Mouse (Mus musculus): ENCODE data around the gene Pbxip1. TPM values are rescaled to one million over a fixed set of nuclear protein-coding genes. Genes with fewer than 3 reads are reported as not detected.

The Pbxip1 gene
- polyA plus RNA-seq, 1 experiment, result 63.7 TPM

GRCm38 (mm10) chr3:89432606-89433005 lies 3.9 kb upstream of the Pbxip1 start:
- DNase-seq (ENCODE audit: low read depth), result no peak

DNA sequence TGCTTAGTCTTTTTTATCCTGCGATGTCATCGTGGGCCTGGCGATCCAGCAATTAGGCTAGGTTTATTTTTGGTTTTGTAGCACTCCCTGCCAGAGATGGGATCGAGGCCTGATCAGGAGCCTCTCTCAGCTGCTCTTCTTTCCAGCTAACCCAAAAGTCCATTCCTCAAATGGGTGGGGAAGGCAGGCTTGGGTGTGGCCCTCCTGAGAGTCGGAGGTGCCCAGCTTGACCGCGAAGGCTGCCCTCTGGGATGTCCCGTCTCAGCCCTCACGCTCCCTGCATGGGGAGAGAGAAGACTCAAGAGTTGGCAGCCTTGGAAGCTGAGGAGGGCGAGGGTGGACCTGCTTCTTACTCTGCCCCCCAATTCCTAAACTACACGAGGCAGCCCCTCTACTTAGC lies 2.0 kb upstream of the Pbxip1 start:
- no peak for DNase-seq (ENCODE audit: low read depth)

GRCm38 (mm10) chr3:89435041-89435440 lies 1.5 kb upstream of the Pbxip1 start:
- no peak for DNase-seq (ENCODE audit: low read depth)

DNA sequence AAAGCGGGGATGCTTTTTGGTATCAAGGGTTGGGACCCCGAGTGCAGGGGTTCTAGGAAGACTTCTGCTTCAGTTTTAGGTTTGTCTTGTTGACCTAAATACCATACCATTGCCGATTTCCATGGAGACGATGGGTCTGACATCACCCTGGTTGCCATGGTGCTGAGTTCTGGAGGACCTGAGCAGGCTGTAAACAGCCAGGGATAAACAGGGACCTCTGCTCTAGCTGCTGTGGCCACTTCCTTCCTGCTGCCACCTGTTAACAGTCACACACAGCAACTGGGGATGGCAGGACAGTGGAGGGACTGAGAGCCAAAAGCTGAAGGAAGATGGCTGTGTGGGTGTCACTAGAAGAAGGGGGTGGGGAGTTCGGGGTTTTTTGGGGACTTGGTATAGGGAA lies 763 bp downstream of the Pbxip1 start:
- DNase-seq (ENCODE audit: low read depth), result no peak

DNA sequence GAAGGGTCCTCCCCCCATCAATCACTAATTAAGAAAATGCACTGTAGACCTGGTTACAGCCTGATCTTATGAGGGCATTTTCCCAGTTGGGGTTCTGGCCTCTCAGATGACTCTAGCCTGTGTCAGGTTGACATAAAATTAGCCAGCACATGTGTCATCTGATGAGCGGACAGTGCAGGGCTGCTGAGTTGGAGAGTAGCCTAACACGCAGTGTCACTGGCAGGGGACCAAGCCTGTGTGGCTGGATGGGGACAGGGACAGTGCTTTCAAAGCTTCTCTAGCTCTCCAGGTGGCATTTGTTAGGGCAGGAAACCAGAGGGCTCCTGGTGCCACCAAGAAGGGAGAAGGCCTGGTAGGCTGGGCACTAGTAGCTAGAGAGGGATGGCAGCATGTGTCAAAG lies 4.2 kb downstream of the Pbxip1 start:
- no peak for DNase-seq (ENCODE audit: low read depth)

DNA sequence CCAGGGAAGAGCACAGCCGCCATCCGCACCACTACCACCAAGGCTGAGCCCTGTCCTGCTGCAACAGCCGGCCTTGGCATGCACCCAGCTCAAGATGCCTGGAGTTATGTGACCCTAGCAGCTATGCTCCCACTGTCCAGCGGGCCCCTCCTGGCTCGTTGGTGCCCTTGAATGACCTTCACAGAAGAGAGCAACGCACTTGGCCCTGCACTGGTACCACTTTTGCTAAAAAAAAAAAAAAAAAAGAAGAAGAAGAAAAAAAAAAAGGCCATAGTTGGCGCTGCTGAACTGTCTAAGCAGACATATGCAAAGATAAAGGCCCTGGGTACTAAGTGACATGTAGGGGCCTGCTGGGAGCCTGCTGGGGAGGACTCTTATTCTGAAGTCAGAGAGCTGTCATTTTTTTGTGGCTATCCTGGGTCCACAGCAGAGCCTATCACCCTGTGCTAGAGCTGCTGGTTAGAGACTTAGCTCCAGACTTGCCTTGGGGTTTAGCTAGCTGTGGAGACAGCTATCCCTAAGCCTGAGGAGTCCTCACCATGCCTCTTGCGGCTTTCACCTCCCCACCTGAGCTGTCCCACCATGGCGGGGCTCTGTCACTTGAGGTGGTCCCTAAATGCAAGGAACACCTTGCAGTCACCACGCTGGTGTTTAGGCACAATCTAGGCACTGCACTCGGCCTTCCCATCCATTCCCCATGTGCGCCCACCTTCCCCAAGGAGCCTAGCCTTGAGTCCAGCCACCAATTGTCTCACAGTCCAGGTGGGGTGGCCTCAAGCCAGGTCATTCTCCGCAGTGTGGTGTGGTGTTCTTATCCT lies 12.4 kb downstream of the Pbxip1 start:
- DNase-seq (ENCODE audit: low read depth), result no peak

DNA sequence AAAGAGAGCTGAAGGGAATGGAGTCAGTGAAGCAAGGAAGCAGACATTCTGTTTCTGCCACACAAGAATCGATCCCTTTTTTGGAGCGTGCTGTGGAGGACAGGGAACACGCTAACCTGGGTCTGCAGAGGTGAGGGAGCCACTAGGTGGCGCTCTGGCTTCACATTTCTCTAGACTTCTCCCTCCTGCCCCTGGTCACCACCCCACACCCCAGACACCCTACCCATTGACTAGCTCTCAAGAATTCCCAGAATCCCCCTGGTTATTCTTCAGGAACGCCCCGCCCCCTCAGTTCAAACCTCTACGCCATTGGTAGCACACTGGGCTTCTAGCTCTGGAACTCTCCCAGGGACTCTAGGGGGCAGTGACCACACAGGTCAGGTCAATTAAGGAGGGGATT lies 13.0 kb downstream of the Pbxip1 start:
- no peak for DNase-seq (ENCODE audit: low read depth)

- DNase-seq (ENCODE audit: low read depth), result no peak
Observed at GRCm38 (mm10) chr3:89451916-89452315, 15.4 kb downstream of the Pbxip1 start.

DNA sequence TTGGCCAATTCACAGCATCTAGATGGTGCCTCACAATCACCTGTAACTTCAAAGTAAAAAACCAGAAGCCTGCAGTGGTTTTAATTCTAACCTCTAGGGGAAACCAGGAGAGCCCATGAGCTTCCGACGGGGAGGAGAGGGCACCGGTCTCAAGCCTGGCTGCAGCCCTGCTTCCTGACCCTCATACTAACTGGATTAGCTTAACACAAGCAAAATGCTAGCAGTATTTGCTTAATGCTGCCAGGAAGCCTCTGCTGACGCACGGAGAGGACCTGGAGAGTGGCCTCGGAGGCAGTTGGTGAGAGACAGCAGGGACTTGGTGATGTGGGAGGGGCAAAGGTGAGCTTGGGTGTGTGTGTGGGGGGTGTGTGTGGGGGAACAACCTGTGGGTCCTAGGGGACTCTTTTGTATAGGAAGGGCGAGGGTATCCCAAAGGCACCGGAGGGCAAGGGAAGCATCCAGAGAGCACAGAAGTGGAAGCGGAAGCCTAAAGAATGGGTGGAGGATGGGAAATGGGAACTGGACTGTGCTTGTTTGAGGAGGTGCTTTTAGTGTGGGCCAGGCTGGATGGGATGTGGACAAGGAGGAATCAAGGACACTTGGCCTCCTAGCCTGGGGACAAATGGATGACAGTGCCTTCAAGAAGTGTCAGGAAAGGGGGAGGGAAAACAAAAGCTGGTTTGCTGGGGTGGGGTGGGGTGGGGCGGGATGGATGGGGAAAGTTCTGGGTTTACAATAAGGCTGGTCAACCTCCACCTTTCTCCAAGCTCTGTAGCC lies 18.1 kb downstream of the Pbxip1 start, which contains the start of gene Pmvk:
Gene Pmvk (plus strand): TSS at position 141 of the 777 bp plus-strand sequence.
- no peak for DNase-seq (ENCODE audit: low read depth)

DNA sequence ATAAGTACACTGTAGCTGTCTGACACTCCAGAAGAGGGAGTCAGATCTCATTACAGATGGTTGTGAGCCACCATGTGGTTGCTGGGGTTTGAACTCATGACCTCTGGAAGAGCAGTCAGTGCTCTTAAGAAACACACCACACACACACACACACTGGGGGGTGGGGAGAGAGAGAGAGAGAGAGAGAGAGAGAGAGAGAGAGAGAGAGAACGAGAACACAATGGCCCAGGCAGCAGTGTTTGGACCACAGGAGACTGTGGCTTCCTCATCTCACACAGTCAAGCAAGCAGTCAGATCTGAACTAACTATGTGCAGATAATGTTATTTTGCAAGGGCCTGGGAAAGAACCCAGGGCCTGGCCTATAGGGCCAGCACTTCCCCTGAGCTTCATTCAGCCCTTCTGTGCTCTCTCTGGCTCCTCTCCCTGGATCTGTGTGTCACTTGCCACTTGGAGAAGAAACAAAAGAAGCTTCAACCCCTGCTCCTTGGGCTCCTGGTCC lies 19.3 kb downstream of the Pbxip1 start:
- no peak for DNase-seq (ENCODE audit: low read depth)

DNA sequence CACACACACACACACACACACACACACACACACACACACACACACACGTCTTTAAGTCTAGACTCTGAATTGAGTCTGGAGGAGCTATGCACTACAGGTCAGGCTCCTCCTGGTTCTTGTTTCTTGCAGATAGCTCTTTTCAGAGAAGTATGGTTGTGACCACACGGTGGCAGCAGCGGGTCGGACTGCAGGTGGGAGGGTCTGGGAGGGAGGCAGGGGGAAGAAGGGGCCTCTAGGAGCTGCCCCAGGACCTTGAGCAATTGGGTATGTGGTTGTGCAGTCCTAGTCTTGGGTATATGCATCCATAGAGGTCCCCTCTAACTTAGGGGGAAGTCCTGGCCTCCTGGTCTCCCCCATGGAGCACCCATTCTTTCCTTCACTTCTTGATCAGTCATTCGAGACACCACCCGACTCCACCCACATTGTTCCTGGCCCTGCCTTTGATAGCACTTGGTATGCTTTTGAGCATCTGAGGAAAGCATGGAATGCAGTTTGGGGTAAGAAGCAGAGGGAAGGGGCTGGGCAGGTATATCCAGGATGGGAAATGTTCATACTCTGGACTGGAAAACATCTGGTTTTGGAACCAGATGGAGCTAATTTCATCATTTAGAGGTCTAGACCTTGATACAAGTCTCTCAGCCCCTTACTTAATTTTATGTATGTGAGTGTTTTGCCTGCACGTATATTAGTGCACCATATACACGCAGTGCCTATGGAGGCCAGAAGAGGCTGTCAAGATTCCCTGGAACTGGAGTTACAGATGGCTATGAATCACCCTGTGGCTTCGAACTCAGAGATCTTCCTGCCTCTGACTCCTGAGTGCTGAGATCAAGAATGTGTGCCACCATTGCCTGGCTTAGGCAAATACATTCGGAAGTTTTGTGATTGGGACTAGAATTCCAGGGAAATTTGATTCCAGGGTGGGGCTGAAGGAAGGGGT lies 20.5 kb downstream of the Pbxip1 start:
- no peak for DNase-seq (ENCODE audit: low read depth)

GRCm38 (mm10) chr3:89458372-89458964 lies 22.0 kb downstream of the Pbxip1 start:
- no peak for DNase-seq (ENCODE audit: low read depth)

- DNase-seq (ENCODE audit: low read depth), result no peak
Observed at GRCm38 (mm10) chr3:89458965-89459807, 22.7 kb downstream of the Pbxip1 start.

- no peak for DNase-seq (ENCODE audit: low read depth)
Observed at GRCm38 (mm10) chr3:89468268-89468667, 31.8 kb downstream of the Pbxip1 start.

- no peak for DNase-seq (ENCODE audit: low read depth)
Observed at GRCm38 (mm10) chr3:89472280-89472679, 35.8 kb downstream of the Pbxip1 start.

DNA sequence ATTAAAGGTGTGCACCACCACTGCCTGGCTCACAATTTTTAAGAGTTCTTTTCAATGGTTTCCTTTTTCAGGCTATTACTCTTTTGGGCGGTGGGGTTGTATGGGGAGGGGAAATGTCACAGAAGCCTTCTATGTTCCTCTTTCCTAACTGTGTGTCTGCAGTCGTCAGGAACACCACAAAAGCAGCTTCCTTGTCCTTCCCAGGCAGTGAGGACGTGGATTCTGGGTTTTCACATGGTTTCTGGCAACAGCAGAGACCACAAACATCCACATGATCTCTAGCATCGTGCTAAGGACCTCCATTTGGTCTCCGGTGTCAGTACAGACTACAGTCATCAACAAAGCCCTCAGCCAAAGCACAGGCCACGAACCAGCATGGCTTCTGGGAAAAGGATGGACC lies 37.3 kb downstream of the Pbxip1 start:
- no peak for DNase-seq (ENCODE audit: low read depth)

DNA sequence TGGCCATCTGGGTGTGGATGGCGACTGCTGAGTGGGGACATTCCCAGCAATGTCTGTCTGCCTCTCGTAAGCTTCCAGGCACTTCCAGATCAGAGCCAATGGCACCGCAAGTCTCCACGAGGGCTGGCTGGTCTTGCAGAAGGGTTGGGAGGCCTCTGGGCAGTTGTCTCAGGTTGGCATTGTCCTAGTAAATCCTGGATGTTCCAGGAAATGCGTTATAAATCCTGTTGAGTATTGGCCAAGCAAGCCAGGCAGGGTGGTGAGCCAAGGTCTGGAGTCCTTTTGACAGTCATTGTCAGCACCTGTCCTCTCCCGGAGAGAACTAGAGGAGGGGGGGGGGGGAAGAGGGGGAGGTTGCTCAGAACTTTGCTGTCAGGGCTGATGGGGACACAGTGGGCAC lies 42.5 kb downstream of the Pbxip1 start:
- DNase-seq (ENCODE audit: low read depth), result peak; percentile 65

DNA sequence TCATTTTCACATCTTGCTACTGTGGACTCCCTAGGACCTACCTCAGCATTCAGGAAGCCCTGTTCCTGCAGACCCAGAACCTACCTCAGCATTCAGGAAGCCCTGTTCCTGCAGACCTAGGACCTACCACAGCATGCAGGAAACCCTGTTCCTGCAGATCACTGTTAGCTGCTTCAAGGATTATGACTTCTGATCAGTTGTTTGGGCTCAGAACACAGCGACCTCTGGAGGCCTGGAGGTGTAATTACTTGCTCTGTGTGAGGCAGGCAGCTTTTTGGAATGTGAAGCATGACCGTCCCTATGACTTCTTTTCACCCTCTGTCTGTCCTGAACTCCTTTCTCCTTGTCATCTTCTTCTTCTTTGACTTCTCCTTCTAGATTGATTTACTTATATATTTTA lies 45.0 kb downstream of the Pbxip1 start:
- DNase-seq (ENCODE audit: low read depth), result no peak

DNA sequence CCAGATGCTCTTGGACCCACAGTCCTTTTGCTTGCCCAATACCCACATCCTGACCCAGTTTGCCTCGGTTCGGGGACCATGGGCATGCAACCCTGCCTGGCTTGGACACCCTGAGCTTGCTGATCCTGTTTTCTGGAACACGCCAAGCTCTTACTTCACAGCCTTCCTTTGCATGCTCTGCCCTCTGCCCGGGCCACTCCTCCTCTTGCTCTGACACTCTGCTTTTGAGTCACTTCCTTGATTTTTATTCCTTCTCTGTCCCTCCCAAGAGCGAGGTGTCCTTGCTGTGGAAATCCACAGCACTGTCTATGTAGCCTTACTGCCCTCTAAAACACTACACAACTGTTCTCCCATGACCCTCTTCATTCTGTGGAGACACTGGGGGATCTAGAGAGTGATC lies 45.7 kb downstream of the Pbxip1 start:
- DNase-seq (ENCODE audit: low read depth), result no peak

DNA sequence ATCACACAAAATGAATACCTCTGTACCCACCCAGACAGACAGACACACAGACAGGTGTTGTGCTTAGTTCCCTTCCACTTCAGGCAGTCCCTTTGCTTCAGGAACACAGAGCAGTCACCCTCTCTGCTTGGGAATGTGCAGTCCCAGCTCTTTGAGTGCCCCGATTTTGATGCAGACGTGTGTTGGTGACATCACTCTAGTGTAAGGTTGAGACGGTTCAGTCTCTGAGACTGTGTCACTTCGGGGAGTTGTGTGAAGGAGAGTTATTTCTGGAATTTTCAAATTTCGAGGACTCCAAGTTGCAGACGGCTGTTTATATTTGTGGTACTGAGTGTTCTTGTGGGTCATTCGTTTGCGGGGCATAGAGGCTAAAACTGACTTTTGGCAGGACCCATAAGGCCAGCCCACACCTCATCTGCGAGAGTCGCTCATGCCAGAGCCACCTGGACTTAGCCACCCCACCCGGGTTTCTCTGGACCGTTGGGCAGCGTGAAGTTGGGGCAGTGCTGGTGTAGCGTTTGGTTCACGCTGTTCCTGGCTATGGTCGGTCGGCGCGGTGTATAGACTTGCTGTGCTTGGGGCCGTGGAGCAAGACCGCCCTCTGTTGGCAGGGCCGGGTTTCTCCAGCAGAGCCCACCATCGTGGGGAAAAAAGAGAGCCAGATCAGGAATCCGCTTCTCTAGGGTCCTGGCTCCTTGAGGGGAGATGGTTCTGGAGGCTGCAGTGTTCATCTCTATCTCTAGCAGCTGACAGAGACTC lies 48.4 kb downstream of the Pbxip1 start:
- no peak for DNase-seq (ENCODE audit: low read depth)

All from gonadal fat pad, adult 2 months (tissue).